Mouse (Mus musculus) stomach, postnatal 0 days (tissue): ENCODE results near the gene Derl3. TPM values are rescaled to one million over a fixed set of nuclear protein-coding genes. Genes with fewer than 3 reads are reported as not detected.

Experiments used
- ATAC-seq: fragments of 200-750 bp; cut with Nextera tagmentation; 2 replicates; pipeline ENCODE4 v1.8.0; 2017; ENCODE audit not compliant: low FRiP score, low TSS enrichment
- DNase-seq: peaks from one replicate; pipeline ENCODE4 v3.0.0-alpha.2; 2016; ENCODE audit warnings: low spot score
- H3K27ac ChIP-seq: fragments of 300-500 bp; sonication (generic); replicated peaks from 2 replicates; pipeline ENCODE4 v1.5.1; 2014; ENCODE audit warnings: mild to moderate bottlenecking, control low read depth
- H3K27me3 ChIP-seq: fragments of 300-500 bp; sonication (generic); 2 replicates; pipeline ENCODE4 v1.6.1; 2014; ENCODE audit warnings: low read length; ENCODE audit not compliant: control insufficient read depth, insufficient read depth
- H3K36me3 ChIP-seq: fragments of 300-500 bp; sonication (generic); 2 replicates; pipeline ENCODE4 v1.6.1; 2014; ENCODE audit warnings: low read length, mixed read lengths; ENCODE audit not compliant: control insufficient read depth, insufficient read depth
- H3K4me1 ChIP-seq: fragments of 300-500 bp; sonication (generic); replicated peaks from 2 replicates; pipeline ENCODE4 v1.6.1; 2014; ENCODE audit warnings: antibody characterized with exemption; ENCODE audit not compliant: control insufficient read depth, insufficient read depth
- H3K4me2 ChIP-seq: fragments of 300-500 bp; sonication (generic); replicated peaks from 2 replicates; pipeline ENCODE4 v1.6.1; 2014; ENCODE audit warnings: low read depth, mild to moderate bottlenecking, control low read depth, moderate library complexity
- H3K4me3 ChIP-seq: fragments of 300-500 bp; sonication (generic); 2 replicates; pipeline ENCODE4 v1.5.1; 2014; ENCODE audit warnings: low read depth, low read length, control low read depth
- H3K9ac ChIP-seq: fragments of 300-500 bp; sonication (generic); 2 replicates; pipeline ENCODE4 v1.6.1; 2014; ENCODE audit warnings: mild to moderate bottlenecking, low read length, control low read depth, mixed read lengths
- H3K9me3 ChIP-seq: fragments of 300-500 bp; sonication (generic); 2 replicates; pipeline ENCODE4 v1.6.1; 2016; ENCODE audit warnings: low read length; ENCODE audit not compliant: control insufficient read depth
- CTCF ChIP-seq: IDR thresholded peaks from 2 replicates; pipeline ENCODE4 v1.5.1; 2016; ENCODE audit warnings: antibody characterized with exemption, low read depth, mild to moderate bottlenecking, moderate library complexity
- EP300 ChIP-seq: optimal IDR thresholded peaks from 2 replicates; pipeline ENCODE3; 2016; ENCODE audit warnings: antibody characterized with exemption
- WGBS: fragments of 180-500 bp; shearing (Covaris S2); extraction: QIAGEN DNeasy Blood & Tissue Kit; methylation state at CpG from one replicate; pipeline ENCODE4 v1.1.7; 2014; 5-methylcytosine and 5-hydroxymethylcytosine counted together
- polyA plus RNA-seq: library from polyadenylated mRNA; unstranded; fragments of >200 nt; fragmentation: Nextera tagmentation; extraction: Ambion mirVana; gene quantifications from 2 replicates; pipeline ENCODE4 v1.2.1, GENCODE M21; 2015

Gene Derl3
- polyA plus RNA-seq, 1 experiment from 2014 or later = 23.6 TPM

- Histone ChIP-seq H3K9me3 (no peaks in the 10 kb centered on the region), H3K27ac (no peak overlapping the region), H3K4me2 (no peak overlapping the region), H3K36me3 (no peaks in the 10 kb centered on the region), H3K4me3 (no peak overlapping the region), H3K9ac (no peak overlapping the region), H3K4me1 (no peaks in the 10 kb centered on the region), H3K27me3 (no peaks in the 10 kb centered on the region)
- TF ChIP-seq CTCF = no peak
- TF ChIP-seq EP300 = no peak
- DNase-seq (no peak), ATAC-seq (no peak)
- 42% methylated on average over 8 of the region's 8 CpGs for WGBS
These were observed 3.6 kb upstream of the Derl3 start for GRCm38 (mm10) chr10:75889406-75890153.

- peaks cover 15% of the 10 kb centered on the region for H3K36me3 ChIP-seq
These were observed 1.4 kb downstream of the Derl3 start for GRCm38 (mm10) chr10:75894601-75895000.

GRCm38 (mm10) chr10:75895730-75896129 is 2.5 kb downstream of the Derl3 start:
- Histone ChIP-seq H3K27me3 (no peaks in the 10 kb centered on the region), H3K4me1 (peaks cover 3% of the 10 kb centered on the region; the same call in 1 of the 2 replicates), H3K9ac (no peak overlapping the region), H3K27ac (no peak overlapping the region), H3K36me3 (peaks cover 15% of the 10 kb centered on the region), H3K4me3 (no peak overlapping the region), H3K4me2 (no peak overlapping the region), H3K9me3 (no peaks in the 10 kb centered on the region)
- TF ChIP-seq CTCF = no peak
- no peak for TF ChIP-seq EP300
- ATAC-seq (no peak), DNase-seq (no peak)
- WGBS = 92% methylated on average over 5 of the region's 5 CpGs

More at GRCm38 (mm10) chr10:75894601-75895000, 1.4 kb downstream of the Derl3 start:
- WGBS = 72% methylated on average over 6 of the region's 6 CpGs
- TF ChIP-seq EP300 (no peak), CTCF (no peak)
- ATAC-seq = no peak
- DNase-seq = no peak
- Histone ChIP-seq H3K27ac (no peak overlapping the region), H3K9me3 (no peaks in the 10 kb centered on the region), H3K4me1 (peaks cover 3% of the 10 kb centered on the region; the same call in 1 of the 2 replicates), H3K4me3 (no peak overlapping the region), H3K4me2 (no peak overlapping the region), H3K9ac (no peak overlapping the region), H3K27me3 (no peaks in the 10 kb centered on the region)

GRCm38 (mm10) chr10:75896208-75896607 is 3.0 kb downstream of the Derl3 start:
- Histone ChIP-seq H3K36me3 (peaks cover 15% of the 10 kb centered on the region), H3K9ac (no peak overlapping the region), H3K27me3 (no peaks in the 10 kb centered on the region), H3K4me1 (peaks cover 3% of the 10 kb centered on the region; the same call in 1 of the 2 replicates), H3K4me3 (no peak overlapping the region), H3K9me3 (no peaks in the 10 kb centered on the region), H3K4me2 (no peak overlapping the region), H3K27ac (no peak overlapping the region)
- ATAC-seq (no peak), DNase-seq (no peak)
- 93% methylated on average over 1 of the region's 1 CpGs for WGBS
- TF ChIP-seq CTCF (no peak), EP300 (no peak)

GRCm38 (mm10) chr10:75897373-75897772 is 4.2 kb downstream of the Derl3 start:
- peak; percentile 90 for TF ChIP-seq CTCF
- no peak for TF ChIP-seq EP300
- peak; percentile 72 for DNase-seq
- Histone ChIP-seq H3K4me2 (no peak overlapping the region), H3K27me3 (no peaks in the 10 kb centered on the region), H3K9ac (no peak overlapping the region), H3K4me1 (peaks cover 3% of the 10 kb centered on the region; the same call in 1 of the 2 replicates), H3K4me3 (no peak overlapping the region), H3K36me3 (peaks cover 15% of the 10 kb centered on the region), H3K9me3 (no peaks in the 10 kb centered on the region), H3K27ac (no peak overlapping the region)
- WGBS = 29% methylated on average over 6 of the region's 6 CpGs
- ATAC-seq = no peak

- Histone ChIP-seq H3K4me2 (no peak overlapping the region), H3K27ac (peak overlapping the region; percentile 78), H3K27me3 (no peaks in the 10 kb centered on the region), H3K9me3 (no peaks in the 10 kb centered on the region), H3K36me3 (peaks cover 17% of the 10 kb centered on the region), H3K4me1 (peaks cover 3% of the 10 kb centered on the region; the same call in 1 of the 2 replicates), H3K4me3 (no peak overlapping the region), H3K9ac (no peak overlapping the region)
- TF ChIP-seq EP300 (no peak), CTCF (no peak)
- WGBS = 60% methylated on average over 6 of the region's 6 CpGs
- no peak for DNase-seq
- no peak for ATAC-seq
These were observed 4.9 kb downstream of the Derl3 start for GRCm38 (mm10) chr10:75898039-75898564.
